Mouse (Mus musculus): Measurements from ENCODE around the gene Dtnbp1. TPM values are rescaled to one million over a fixed set of nuclear protein-coding genes. Genes with fewer than 3 reads are reported as not detected.

Gene Dtnbp1
- polyA plus RNA-seq, 1 experiment = 120 TPM

GRCm38 (mm10) chr13:44918269-44918668 lies 83.7 kb downstream of the Dtnbp1 start:
- no peak for TF ChIP-seq CTCF (IDR thresholded peaks at IDR 0.05; ENCODE audit: borderline replicate concordance, extremely low read depth, insufficient read depth, insufficient read length)
- TF ChIP-seq POLR2A (IDR thresholded peaks at IDR 0.05; ENCODE audit: borderline replicate concordance, extremely low read depth, insufficient read depth, insufficient read length, poor library complexity, severe bottlenecking) = no peak
- DNase-seq (ENCODE audit: low read depth) = no peak

- DNase-seq (ENCODE audit: low read depth) = no peak
- TF ChIP-seq CTCF (IDR thresholded peaks at IDR 0.05; ENCODE audit: borderline replicate concordance, extremely low read depth, insufficient read depth, insufficient read length) (no peak), POLR2A (IDR thresholded peaks at IDR 0.05; ENCODE audit: borderline replicate concordance, extremely low read depth, insufficient read depth, insufficient read length, poor library complexity, severe bottlenecking) (no peak)
Observed at GRCm38 (mm10) chr13:44917202-44917601, 84.7 kb downstream of the Dtnbp1 start.

GRCm38 (mm10) chr13:44915945-44916344 lies 86.0 kb downstream of the Dtnbp1 start:
- DNase-seq (ENCODE audit: low read depth) = no peak

GRCm38 (mm10) chr13:44915382-44915781 lies 86.6 kb downstream of the Dtnbp1 start:
- no peak for DNase-seq (ENCODE audit: low read depth)

More at GRCm38 (mm10) chr13:44915945-44916344, 86.0 kb downstream of the Dtnbp1 start:
- TF ChIP-seq CTCF (IDR thresholded peaks at IDR 0.05; ENCODE audit: borderline replicate concordance, extremely low read depth, insufficient read depth, insufficient read length) (peak; percentile 44; the same call in 1 of the 2 replicates), POLR2A (IDR thresholded peaks at IDR 0.05; ENCODE audit: borderline replicate concordance, extremely low read depth, insufficient read depth, insufficient read length, poor library complexity, severe bottlenecking) (no peak)

GRCm38 (mm10) chr13:44913560-44913959 lies 88.4 kb downstream of the Dtnbp1 start:
- DNase-seq (ENCODE audit: low read depth) = peak; percentile 57
- TF ChIP-seq POLR2A (IDR thresholded peaks at IDR 0.05; ENCODE audit: borderline replicate concordance, extremely low read depth, insufficient read depth, insufficient read length, poor library complexity, severe bottlenecking) (no peak), CTCF (IDR thresholded peaks at IDR 0.05; ENCODE audit: borderline replicate concordance, extremely low read depth, insufficient read depth, insufficient read length) (peak; percentile 49; the same call in 1 of the 2 replicates)

More at GRCm38 (mm10) chr13:44915382-44915781, 86.6 kb downstream of the Dtnbp1 start:
- TF ChIP-seq POLR2A (IDR thresholded peaks at IDR 0.05; ENCODE audit: borderline replicate concordance, extremely low read depth, insufficient read depth, insufficient read length, poor library complexity, severe bottlenecking) (no peak), CTCF (IDR thresholded peaks at IDR 0.05; ENCODE audit: borderline replicate concordance, extremely low read depth, insufficient read depth, insufficient read length) (no peak)

GRCm38 (mm10) chr13:44912851-44913250 lies 89.1 kb downstream of the Dtnbp1 start:
- TF ChIP-seq CTCF (IDR thresholded peaks at IDR 0.05; ENCODE audit: borderline replicate concordance, extremely low read depth, insufficient read depth, insufficient read length) (no peak), POLR2A (IDR thresholded peaks at IDR 0.05; ENCODE audit: borderline replicate concordance, extremely low read depth, insufficient read depth, insufficient read length, poor library complexity, severe bottlenecking) (no peak)
- peak; percentile 68 for DNase-seq (ENCODE audit: low read depth)

GRCm38 (mm10) chr13:44908790-44909189 lies 93.2 kb downstream of the Dtnbp1 start:
- DNase-seq (ENCODE audit: low read depth) = no peak

GRCm38 (mm10) chr13:44907702-44908101 lies 94.2 kb downstream of the Dtnbp1 start:
- TF ChIP-seq POLR2A (IDR thresholded peaks at IDR 0.05; ENCODE audit: borderline replicate concordance, extremely low read depth, insufficient read depth, insufficient read length, poor library complexity, severe bottlenecking) (no peak), CTCF (IDR thresholded peaks at IDR 0.05; ENCODE audit: borderline replicate concordance, extremely low read depth, insufficient read depth, insufficient read length) (no peak)

More at GRCm38 (mm10) chr13:44908790-44909189, 93.2 kb downstream of the Dtnbp1 start:
- TF ChIP-seq POLR2A (IDR thresholded peaks at IDR 0.05; ENCODE audit: borderline replicate concordance, extremely low read depth, insufficient read depth, insufficient read length, poor library complexity, severe bottlenecking) (no peak), CTCF (IDR thresholded peaks at IDR 0.05; ENCODE audit: borderline replicate concordance, extremely low read depth, insufficient read depth, insufficient read length) (no peak)

GRCm38 (mm10) chr13:44906141-44906540 lies 95.8 kb downstream of the Dtnbp1 start:
- TF ChIP-seq POLR2A (IDR thresholded peaks at IDR 0.05; ENCODE audit: borderline replicate concordance, extremely low read depth, insufficient read depth, insufficient read length, poor library complexity, severe bottlenecking) (no peak), CTCF (IDR thresholded peaks at IDR 0.05; ENCODE audit: borderline replicate concordance, extremely low read depth, insufficient read depth, insufficient read length) (no peak)
- DNase-seq (ENCODE audit: low read depth) = no peak

More at GRCm38 (mm10) chr13:44907702-44908101, 94.2 kb downstream of the Dtnbp1 start:
- peak; percentile 99 for DNase-seq (ENCODE audit: low read depth)

GRCm38 (mm10) chr13:44904271-44904670 lies 97.7 kb downstream of the Dtnbp1 start:
- TF ChIP-seq CTCF (IDR thresholded peaks at IDR 0.05; ENCODE audit: borderline replicate concordance, extremely low read depth, insufficient read depth, insufficient read length) (no peak), POLR2A (IDR thresholded peaks at IDR 0.05; ENCODE audit: borderline replicate concordance, extremely low read depth, insufficient read depth, insufficient read length, poor library complexity, severe bottlenecking) (no peak)
- no peak for DNase-seq (ENCODE audit: low read depth)

GRCm38 (mm10) chr13:44903416-44903815 lies 98.5 kb downstream of the Dtnbp1 start:
- TF ChIP-seq POLR2A (IDR thresholded peaks at IDR 0.05; ENCODE audit: borderline replicate concordance, extremely low read depth, insufficient read depth, insufficient read length, poor library complexity, severe bottlenecking) (no peak), CTCF (IDR thresholded peaks at IDR 0.05; ENCODE audit: borderline replicate concordance, extremely low read depth, insufficient read depth, insufficient read length) (no peak)
- no peak for DNase-seq (ENCODE audit: low read depth)

GRCm38 (mm10) chr13:44902299-44902698 lies 99.6 kb downstream of the Dtnbp1 start:
- no peak for TF ChIP-seq CTCF (IDR thresholded peaks at IDR 0.05; ENCODE audit: borderline replicate concordance, extremely low read depth, insufficient read depth, insufficient read length)
- DNase-seq (ENCODE audit: low read depth) = no peak

All from brain, embryonic 14.5 days (tissue).